Mouse (Mus musculus) layer of hippocampus, postnatal 36 days (tissue): ENCODE measurements around the gene Retreg1. TPM values are rescaled to one million over a fixed set of nuclear protein-coding genes. Genes with fewer than 3 reads are reported as not detected.

Experiments used
- DNase-seq, 2 experiments: peaks; one replicate each; pipeline ENCODE4 v3.0.0; 2022
- total RNA-seq, 2 experiments: library from RNA; stranded (reverse); gene quantifications; 2 replicates each; pipeline ENCODE4 v1.2.3; 2021

Gene Retreg1
- total RNA-seq, 2 experiments from 2014 or later, result 29.0 to 30.5 TPM

DNA sequence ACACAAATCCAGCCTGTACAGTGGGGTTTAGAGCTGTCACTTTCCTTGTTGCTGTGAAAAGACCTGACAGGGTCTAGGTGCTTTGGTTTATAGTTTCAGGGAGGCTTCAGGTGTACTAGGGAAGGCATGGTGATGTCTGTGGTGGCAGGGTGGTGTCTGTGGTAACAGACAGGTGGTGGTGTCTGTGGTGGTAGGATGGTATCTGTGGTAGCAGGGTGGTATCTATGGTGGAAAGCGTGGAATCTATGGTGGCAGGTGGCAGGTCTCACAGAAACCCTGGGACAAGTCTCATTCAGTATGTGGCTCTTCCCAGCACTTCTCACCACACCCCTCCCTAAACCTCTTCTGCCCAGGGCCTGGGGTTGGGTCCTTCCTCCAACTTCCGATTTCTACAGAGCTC lies 8.7 kb upstream of the Retreg1 start:
- DNase-seq, result no peak

DNA sequence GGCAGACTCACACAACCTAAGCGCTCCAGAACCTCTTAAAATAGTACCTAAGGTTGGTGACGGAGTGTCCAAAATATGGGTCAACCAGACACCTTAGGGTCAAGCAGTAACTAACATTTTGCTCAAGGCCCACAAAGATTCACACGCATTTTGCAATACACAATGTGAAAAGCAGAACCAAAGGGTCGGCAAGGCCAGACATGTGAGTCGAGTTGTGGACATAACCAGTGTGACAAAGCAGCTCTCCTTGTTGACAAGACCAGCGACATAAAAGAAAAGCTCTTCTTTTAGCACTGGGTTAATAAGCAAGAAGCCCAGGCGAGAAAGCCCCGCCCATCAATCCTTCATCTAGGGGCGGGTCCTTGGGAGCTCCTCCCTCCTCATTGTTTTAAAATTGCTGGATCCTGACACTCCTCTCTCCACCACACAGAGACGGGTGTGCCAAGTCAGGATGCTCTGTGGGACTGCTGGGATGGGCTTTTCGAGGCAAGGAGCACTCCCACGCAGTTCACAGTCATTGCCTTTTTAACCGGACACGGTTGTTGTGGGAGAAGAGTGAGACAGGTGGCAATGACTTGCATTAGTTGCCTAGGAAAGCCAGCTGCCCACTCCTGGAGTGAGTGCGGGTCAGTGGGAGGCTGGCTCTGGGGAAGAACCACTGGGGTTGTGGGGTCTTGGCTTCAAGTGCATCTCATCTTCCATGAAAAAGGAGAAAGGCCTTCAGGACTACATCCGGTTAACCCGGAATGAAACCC lies 7.9 kb upstream of the Retreg1 start:
- no peak for DNase-seq

DNA sequence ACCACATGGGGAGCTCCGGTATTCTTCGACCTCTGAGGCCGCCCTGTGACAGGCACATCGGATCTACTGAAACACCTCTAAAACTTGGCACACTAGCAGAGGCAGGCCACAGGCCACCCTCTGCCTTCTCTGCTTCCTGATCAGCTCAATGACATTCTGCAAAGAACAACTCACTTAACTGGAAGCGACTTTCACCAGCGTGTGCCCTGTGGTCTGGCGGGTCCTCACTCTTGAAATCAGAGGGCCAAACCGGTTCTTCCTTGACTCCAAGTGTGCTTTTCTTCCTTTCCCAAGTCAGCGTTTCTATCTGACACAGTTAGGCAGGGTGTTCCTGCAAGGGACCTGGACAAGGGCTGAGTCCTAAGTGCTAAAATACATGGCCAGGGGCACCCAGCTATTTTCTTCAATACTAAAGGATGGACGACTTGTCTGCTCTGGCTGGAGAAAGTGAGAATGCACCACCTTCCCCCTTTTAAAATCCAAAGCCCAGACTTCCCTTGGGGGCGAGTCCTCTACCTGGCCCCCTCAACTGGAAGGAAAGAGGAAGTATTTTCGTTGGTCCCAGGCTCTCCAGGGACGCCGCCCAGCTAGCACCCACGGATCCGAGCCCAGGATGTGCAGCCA lies 406 bp upstream of the Retreg1 start:
- no peak for DNase-seq

DNA sequence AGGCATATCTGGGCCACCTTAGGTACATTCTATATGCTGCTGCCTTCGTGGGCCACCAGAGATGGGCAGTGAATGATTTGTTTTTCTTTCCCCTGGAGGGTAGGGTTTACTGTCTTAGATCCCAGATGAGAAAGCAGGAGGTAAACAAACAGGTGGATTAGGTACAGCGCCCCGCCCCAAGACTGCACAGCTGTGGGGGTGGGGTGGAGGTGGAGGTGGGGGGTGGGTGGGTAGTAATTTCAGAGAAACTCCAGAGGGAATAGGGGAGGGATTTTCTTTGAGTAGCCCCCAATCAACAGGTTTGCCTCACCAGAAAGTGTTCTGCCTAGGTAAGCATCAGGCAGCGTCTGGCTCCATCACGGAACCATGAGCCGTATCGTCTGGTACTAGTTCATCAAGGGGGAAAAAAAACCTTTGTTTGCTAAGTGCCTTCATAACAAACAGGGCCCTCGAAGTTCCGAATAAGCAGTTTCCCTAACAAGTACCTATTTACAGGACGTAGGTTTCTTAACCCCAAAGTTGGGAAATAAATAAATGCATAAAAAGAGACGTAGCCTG lies 1.1 kb downstream of the Retreg1 start:
- DNase-seq, result no peak

DNA sequence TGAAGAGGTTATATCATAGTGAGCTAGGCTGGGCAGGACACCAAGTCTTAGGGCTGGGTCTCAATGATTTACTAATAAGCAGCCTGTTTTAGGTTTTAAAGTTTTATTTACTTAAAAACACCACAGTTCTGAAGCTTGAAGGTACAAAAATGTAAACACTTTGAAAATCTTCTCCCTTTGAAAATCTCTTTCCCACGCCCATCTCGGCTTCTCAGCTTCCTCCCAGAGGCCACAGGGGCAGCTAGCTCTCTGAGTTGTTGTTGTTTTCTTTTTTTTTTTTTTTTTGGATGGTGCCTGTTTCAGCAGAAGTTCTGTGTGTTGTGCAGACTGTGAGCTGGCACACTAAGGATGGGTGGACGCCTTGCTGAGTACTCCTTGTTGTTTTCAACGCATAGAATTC lies 1.8 kb downstream of the Retreg1 start:
- no peak for DNase-seq

DNA sequence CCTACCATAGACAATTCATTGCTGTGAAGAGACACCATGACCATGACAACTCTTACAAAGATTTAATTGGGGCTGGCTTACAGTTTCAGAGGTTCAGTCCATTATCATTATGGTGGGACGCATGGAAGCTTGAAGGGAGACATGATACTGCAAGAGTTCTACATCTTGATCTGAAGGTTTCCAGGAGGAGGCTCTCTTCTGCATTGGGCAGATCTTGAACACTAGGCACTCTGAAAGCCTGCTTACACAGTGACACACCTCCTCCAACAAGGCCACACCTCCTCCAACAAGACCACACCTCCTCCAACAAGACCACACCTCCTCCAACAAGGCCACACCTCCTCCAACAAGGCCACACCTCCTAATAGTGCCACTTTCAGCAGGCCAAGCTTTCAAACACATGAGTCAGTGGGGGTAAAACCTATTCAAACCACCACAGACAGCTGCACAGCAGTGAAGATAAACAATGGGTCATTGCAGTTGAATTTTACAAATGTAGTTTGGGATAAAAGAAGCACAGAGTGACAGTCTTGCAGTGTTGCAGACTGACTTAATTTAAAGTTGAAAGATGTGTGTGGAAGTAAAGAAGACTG lies 4.7 kb downstream of the Retreg1 start:
- DNase-seq, result no peak

DNA sequence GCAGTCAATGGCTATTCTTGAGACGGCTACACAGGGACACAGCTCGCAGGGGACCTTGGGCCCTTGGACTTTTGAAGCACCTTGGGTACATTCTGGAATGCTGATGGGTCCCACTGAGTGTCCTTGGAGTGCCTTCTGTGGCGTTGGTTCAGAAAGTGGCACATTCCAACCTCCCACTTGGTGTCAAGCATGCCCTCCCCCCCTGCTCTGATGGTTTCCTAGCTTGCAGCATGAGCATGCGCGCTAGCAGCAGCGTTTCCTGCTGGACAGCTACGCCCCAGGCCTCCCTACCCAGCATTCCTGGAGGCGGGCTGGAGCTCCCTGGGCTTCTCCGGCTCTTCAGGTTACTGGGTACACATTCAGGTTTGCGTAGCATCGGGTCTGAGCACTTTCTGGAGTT lies 7.6 kb downstream of the Retreg1 start:
- no peak for DNase-seq

DNA sequence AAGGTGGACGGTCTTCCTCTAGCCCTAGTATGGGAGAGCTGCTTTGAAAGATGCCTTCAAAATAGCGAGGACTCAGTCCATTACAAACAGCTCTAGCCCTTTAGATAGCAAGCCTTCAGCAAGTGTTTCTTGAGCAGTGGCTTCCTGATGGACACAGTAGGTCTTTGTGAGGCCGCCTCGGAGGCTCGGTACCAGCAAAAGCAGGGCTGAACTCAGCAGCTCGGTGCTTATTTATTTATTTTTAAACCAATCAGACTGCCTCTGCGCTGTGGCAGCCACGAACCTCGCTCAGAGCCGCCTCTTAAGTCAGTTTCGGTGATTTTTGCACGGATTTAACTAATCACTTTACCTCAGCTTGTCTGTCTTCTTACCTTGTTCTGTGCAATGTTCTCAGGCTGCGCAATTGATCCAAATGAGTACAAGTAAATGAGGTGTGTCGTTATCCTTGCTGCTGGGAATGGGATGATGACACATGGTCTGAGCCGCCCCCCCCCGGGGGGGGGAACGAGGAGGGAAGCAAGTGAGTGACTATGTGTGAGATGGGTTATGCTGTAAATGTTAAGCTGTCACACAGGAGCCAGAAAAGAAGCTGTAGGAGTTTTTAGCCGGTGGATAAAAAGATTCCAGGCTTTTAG lies 11.4 kb downstream of the Retreg1 start:
- DNase-seq, result no peak

DNA sequence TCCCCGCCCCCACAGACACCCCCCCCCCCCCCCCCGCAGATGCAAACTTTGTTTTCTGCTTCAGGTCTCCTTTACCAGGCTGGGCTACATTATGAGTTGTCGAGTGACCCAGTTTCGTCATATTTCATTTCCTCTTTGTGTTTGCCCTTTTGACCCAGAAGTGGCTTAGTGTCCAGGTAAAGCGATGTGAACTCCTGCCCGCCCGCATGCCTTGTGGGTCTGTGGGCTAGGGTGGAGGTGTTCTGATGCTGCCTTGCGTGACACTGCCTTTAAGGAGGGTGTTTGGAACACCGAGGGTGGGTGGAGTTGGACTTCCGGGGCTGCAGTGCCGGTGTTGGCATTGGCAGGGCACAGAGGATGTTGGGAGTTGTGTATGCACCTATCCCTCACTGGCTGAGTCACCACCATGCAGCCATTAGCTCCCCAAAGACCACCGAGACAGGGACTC lies 15.7 kb downstream of the Retreg1 start:
- DNase-seq, result no peak

DNA sequence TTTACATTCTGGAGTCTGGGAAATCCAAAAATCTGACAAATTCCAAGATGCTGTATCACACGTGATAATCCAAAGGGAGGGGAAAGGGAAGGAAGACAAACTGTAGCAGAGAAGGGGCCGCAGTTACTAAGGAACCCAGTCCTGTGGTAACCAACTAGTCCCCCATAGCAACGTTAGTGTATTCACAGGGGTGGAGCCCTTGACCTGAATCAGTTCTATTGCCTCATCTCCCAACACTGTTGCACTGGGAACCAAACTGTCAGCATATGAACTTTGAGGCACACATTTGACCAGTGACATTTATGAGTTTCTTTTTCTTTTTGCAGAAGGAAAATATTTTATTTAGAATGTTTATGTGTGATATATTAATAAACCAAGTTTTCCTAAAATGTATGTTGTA lies 16.5 kb downstream of the Retreg1 start:
- no peak for DNase-seq

DNA sequence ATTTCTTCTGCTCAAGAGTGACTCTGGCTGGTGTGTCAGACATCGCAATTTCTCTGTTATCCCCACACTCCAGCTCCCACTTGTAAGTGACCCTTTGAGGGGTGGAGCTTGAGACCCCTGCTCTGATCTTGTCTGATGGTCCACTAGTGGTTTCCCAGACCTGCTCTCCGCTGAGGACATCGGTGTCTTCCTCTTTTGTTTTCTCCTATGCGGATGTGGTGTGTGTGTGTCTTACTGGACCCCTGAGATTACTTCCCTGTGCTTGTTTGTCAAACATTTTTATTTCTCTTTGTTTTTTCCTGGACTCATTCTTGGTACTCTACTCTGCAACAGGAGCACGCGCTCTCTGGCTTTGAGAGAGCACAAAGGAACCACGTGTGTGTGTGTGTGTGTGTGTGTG lies 18.9 kb downstream of the Retreg1 start:
- DNase-seq, result no peak

DNA sequence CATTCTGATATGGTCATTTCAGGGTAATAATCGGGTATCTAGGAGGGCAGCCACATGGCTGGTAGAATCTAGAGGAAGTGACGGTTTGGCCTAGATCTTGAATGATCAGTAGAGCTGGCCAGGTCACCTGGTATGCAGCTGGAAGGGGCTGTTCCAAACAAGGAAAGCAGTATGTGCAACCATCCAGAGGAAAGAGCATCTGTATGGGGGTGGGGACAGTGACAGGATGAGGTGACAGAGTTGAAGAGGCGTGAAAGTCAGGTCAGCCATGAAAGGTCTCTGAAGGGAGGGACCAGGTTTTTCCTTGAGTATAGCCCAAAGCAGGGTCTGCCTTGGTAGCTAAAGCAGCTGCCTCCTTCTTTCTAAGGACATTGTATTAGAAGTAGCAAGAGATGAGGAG lies 22.6 kb downstream of the Retreg1 start:
- DNase-seq, result no peak

DNA sequence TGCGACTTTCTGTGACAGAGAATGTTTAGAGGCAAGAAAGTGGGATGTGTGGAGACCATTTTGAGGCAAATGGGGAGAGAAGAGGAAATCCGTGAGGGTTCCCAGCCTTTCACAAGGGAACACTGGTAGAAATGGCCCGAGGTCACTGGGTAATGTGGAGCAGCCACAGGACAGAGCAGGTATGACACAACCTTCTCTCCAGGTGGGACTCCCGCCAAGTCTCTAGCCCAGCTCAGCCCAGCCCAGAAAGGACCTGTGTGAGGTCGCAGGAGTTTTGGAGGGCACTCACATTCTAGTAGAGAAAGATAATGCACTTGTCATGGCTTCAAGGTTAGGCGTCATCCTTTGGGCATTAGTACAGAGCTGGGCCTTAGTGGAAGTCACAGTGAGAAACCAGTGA lies 23.1 kb downstream of the Retreg1 start:
- no peak for DNase-seq

DNA sequence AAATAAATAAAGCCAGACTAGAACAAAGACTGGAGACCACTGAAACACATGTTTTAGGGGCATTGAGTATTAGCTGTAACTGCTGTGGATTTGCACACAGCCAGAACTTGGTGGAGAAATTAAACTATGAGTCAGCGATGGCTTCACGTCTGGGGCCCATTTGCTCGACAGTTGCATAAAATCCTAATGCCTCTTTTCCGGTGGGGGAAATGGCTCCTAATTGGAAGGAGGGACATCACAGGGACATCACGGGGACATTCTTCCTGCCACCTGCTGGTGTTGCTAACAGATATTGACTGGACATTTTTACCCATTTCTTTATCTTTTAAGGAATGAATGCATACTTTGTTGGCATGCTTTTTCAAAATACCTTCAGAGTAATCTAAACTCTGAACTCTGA lies 26.1 kb downstream of the Retreg1 start:
- no peak for DNase-seq

DNA sequence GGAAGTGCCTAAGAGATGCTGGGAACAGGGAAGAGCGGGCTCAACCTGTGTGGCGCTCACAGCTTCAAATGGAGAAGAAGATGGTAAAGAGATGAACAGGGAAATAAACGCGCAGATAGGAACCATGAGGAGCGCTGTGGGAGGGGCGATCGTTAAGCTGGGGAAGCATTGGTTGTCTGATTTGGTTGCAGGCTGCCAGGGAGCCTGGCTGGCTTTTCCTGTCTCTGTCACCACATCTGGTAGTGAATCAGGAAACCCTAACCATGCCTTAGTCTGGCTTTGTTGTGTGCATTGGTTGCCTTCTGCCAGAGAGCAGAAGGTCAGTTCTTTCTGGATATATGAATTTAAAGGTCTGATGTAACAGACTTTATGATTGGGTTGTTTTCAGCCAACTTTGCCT lies 28.5 kb downstream of the Retreg1 start:
- DNase-seq, result no peak

DNA sequence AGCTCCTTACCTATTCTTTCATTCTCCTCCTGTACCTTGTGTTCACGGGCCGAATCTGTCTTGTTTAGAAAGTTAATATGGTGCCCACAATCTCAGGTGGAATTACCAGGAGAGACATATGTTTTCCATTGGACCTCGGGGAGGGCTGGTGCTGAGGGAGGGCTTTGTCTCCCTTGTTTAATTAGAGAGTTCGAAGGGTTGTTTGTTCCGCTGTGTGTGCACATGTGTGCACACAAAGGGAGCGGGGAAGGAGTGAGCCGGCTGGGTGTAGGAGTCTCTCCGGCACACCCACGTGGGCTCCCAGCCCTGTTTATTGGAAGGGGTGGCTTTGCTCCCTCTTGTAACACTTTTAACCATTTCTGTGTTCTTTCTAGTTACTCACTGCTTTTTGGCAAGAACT lies 29.1 kb downstream of the Retreg1 start:
- no peak for DNase-seq

DNA sequence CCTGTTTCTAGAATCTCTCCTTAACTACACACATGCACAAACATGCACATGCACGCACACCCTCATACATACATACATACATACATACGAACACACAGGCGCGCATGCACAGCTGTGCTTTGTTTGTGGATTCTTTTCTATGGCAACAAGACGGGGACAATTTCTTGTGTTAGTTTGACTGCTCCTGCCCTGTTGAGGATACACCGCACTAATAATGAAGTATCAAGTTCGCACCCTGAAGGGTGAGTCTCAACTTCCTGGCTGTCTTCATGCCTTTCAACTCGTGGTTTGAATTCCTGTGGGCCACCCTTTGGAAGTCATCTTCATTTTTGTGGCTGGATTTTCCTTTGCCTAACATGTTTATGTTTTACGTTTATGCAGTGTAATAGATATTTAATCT lies 29.7 kb downstream of the Retreg1 start:
- DNase-seq, result no peak

DNA sequence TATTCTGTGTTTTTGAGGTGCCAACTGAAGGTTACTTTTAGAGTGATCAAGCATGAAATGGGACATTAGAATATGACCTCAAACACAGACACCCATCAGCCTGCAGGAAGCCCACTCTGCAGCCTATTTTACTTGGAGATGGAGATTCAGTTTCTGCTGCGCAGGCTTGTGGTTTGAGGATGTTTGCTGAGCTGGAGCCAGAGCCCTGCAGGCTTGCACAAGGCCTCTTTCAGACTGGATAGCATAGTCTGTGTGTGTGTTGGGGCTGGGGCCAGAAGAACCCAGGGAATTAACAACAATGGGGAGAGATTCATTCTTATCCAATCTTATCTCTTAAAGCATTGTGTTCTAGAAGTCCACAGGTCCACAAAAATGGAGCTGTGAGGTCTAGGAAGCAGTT lies 30.6 kb downstream of the Retreg1 start:
- DNase-seq, result no peak

DNA sequence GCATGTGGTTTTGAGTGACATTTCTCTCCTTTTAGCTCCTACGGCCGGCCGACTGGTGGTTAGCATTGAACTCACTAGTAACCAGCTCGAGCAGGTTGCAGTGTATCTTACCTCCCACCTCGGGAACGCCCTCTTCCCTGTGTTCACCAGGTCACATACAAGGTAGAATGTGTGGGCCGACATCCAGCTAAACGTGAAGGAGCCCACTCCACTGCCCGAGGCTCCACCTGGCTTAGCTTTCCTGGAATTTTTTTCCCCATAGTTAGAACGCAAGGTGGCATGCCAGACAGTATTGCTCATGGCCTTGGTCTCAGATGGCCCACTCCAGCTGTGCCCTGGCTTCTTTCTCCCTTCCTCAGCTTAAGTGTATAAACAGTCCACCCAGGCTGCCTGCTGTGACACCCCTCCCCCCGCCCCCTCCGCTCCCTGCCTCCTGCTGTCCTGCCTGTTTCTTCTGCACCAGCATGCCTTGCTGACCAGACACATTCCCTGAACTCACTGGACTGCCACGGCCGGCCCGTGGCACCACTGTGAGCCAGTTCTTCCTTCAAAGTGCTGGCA lies 33.7 kb downstream of the Retreg1 start:
- DNase-seq, result no peak

DNA sequence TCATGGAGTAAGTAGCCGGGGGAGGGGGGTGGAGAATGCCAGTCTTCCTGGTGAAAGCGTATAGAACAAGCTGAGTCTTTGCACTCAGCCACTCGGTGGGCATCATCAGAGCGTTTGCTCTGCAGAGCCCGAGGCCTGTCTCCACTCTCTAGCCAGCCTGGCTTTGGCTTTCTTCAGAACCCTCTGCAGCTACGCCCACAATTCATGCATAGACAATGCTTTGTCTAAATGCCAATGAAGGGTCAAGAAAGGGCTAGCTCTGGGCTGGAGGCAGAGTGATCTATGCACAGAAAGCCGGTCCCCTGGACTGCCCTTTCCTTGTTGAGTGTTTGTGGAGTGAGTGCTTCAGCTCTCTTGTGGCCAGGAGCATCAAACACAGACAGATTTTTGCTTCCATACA lies 34.8 kb downstream of the Retreg1 start:
- DNase-seq, result no peak

DNA sequence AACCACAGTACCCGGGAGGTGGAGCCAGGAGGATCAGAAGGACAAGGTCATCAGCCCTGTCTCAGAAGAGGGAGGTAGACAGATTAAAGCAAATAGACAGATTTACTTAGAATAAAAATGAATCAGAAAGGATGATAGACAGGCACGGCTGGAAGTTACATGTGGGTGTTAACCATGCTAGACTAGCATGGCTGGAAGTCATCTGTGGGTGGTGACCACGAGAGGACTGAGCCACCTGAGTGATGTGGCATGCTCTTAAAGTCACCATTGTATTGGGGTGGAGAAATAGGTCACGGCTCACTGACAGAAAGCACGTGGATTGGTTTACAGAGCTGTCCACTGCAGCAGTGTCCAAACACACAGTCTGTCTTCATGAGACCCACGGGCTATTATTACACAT lies 36.2 kb downstream of the Retreg1 start:
- DNase-seq, result no peak

DNA sequence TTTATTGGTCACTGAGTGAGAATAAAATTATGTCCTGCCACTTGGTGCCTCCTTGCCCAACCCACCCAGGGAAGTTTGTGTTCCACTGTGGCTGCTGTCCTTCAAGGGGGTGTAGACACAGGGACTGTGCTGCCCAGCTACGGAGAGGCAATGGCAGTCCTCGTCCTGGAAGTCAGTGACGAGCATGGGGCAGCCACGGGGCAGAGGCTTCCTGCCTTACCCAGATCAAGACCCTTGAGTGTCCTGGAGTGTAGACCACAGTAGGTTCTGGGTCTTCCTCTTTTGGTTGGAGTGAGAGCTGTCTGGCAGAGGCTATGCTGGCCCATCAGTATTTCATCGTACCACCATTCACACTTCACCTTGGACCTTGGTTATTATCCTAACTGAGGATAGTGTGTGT lies 37.2 kb downstream of the Retreg1 start:
- DNase-seq, result no peak

DNA sequence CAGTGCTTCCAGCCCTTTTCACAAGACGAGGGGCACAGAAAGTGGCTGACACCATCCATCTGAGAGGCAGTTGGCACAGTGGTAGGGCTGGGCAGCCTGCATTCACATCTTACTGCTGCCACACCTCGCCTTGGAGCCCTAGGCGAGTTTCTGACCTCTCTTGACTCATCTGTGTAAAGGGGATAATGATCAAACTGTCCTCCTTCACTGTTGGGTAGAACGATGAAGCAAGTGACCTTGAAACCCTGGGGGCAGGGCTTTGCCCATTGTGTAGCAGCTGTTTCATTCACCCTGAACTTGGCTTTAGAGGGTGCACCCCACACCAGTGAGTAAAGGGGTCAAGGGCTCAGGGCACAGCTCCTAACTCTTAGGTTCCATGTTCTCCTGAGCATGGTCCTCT lies 39.0 kb downstream of the Retreg1 start:
- DNase-seq, result no peak
